Mouse (Mus musculus) testis, adult 2 months (tissue): ENCODE measurements around the gene Bcl2a1d.
"Not testable (repeated sequence)": the region's sequence is repeated elsewhere in the genome, so short reads cannot be mapped to it uniquely, and the experiment has no call there.

Experiments used
- CTCF ChIP-seq: fragments of 200-500 bp; IDR thresholded peaks from 2 replicates; pipeline ENCODE4 v1.5.1; 2012; ENCODE audit warnings: low read depth, mild to moderate bottlenecking, inconsistent platforms, low read length, moderate library complexity; ENCODE audit not compliant: control insufficient read depth, insufficient read depth, insufficient replicate concordance
- POLR2A ChIP-seq: fragments of 200-500 bp; IDR thresholded peaks from 2 replicates; pipeline ENCODE4 v1.6.1; 2012; ENCODE audit warnings: low read depth, mild to moderate bottlenecking, inconsistent platforms, low read length, moderate library complexity; ENCODE audit not compliant: control insufficient read depth

DNA sequence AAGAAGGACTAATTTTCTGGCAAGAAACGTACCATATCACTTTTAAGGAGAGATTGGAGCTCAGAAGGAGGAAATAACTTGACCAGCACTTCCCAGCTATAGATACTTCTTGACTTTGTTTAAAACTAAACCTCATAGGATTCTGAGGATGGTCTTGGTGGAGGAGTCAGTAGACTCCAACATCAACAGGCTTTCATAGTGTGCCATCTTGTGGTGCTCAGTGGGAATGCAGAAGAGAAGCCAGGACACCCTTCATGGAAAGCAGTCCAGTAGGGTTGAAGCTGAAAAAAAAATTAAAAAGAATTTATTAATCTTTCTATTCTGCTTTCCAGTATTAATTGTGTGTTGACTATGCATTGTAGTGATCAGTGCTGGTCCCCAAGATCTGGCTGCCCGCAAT lies 15.0 kb upstream of the Bcl2a1d start:
- TF ChIP-seq CTCF, POLR2A: not testable (repeated sequence)
